9 mouse cellular contexts compared by ENCODE assay signal in the genomic region with DNA sequence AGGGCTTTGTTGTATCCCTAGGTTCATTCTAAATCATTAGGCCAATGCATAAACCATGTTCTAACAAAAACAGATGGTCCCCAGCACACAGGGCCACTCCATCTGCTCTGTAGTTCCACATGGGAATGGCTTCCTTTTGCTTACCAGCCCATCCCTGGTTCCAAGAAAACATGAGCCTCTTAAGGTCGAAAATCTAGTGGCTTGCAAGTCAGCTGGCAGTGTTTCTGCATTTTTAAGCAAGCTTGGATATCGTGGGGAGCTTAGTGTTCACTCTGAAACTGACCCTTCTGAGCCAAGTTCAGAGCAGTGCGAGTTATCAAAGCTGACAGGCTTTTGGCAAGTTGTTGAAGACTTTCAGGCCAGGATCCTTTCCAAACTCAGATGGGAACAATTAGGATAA.
A peak's percentile ranks its signal among the peaks of the same experiment; 100 is the strongest.
DNase-seq lines count a peak whose midpoint lies in the region; ATAC-seq lines count a peak whose summit lies in the region.
"Had no signal": no experiment of that assay in that cellular context is flagged by ENCODE, and none has a peak within 500 bp of the region (broad histone marks: within the 10 kb centered on the region; RNA-seq: fewer than 3 reads in every experiment).

No protein-coding gene starts in this region.

- 32% methylated on average over 3 of the region's 3 CpGs for WGBS in intestine, embryonic 16.5 days
- 19% methylated on average over 3 of the region's 3 CpGs for WGBS in limb, embryonic 11.5 days
- 29% methylated on average over 3 of the region's 3 CpGs for WGBS in stomach, embryonic 16.5 days

- no peak overlapping the region for H3K4me3 ChIP-seq in intestine, embryonic 16.5 days (ENCODE audit: low read length)
- no peak overlapping the region for H3K4me3 ChIP-seq in limb, embryonic 11.5 days (ENCODE audit: low read depth, low read length)
- H3K4me3 ChIP-seq in stomach, embryonic 16.5 days (replicated peaks; ENCODE audit: low read length) = no peak overlapping the region
- H3K4me3 ChIP-seq: limb, embryonic 12.5 days had no signal

- peak; percentile 80 for ATAC-seq in intestine, embryonic 16.5 days
- ATAC-seq in limb, embryonic 11.5 days (ENCODE audit: insufficient number of reproducible peaks, low FRiP score, low TSS enrichment, low read depth) = no peak
- peak; percentile 86 for ATAC-seq in stomach, embryonic 16.5 days (ENCODE audit: insufficient read depth, low FRiP score)

- no peak overlapping the region for H3K9ac ChIP-seq in intestine, embryonic 16.5 days (ENCODE audit: low read depth, low read length)
- no peak overlapping the region for H3K9ac ChIP-seq in limb, embryonic 11.5 days (ENCODE audit: low read length)
- no peak overlapping the region for H3K9ac ChIP-seq in stomach, embryonic 16.5 days (ENCODE audit: low read length)
- H3K9ac ChIP-seq: limb, embryonic 12.5 days had no signal

- H3K27me3 ChIP-seq in intestine, embryonic 16.5 days (replicated peaks; ENCODE audit: control insufficient read depth, insufficient read depth, low read length) = no peaks in the 10 kb centered on the region
- no peaks in the 10 kb centered on the region for H3K27me3 ChIP-seq in limb, embryonic 11.5 days (ENCODE audit: control insufficient read depth, insufficient read depth, low read length)
- no peaks in the 10 kb centered on the region for H3K27me3 ChIP-seq in stomach, embryonic 16.5 days (ENCODE audit: control insufficient read depth, insufficient read depth, low read length)
- H3K27me3 ChIP-seq: limb, embryonic 12.5 days had no signal

- DNase-seq in 3T3-L1 (ENCODE audit: low read depth, low spot score) = peak; percentile 97
- peak; percentile 34 for DNase-seq in brain, embryonic 18.5 days (ENCODE audit: low read depth, low spot score)
- peak; percentile 5 to 25 for DNase-seq in gastrocnemius, adult 8-10 months (ENCODE audit: low spot score in 2 of 2)
- DNase-seq in limb, embryonic 11.5 days (ENCODE audit: low spot score) = peak; percentile 37
- no peak for DNase-seq in spleen, postnatal 14 days (ENCODE audit: low spot score in 2 of 2)
- DNase-seq in thymus, postnatal 25 days = no peak

- no peak overlapping the region for H3K27ac ChIP-seq in intestine, embryonic 16.5 days (ENCODE audit: low read length)
- no peak overlapping the region; the same call in 1 of the 2 replicates for H3K27ac ChIP-seq in limb, embryonic 11.5 days (replicated peaks; ENCODE audit: low read depth, low read length)
- H3K27ac ChIP-seq in stomach, embryonic 16.5 days (ENCODE audit: low read length) = no peak overlapping the region
- H3K27ac ChIP-seq: limb, embryonic 12.5 days had no signal

- no peaks in the 10 kb centered on the region for H3K9me3 ChIP-seq in intestine, embryonic 16.5 days (ENCODE audit: control insufficient read depth, low read length)
- H3K9me3 ChIP-seq in limb, embryonic 11.5 days (ENCODE audit: control insufficient read depth, low read length) = no peaks in the 10 kb centered on the region
- no peaks in the 10 kb centered on the region for H3K9me3 ChIP-seq in stomach, embryonic 16.5 days (replicated peaks; ENCODE audit: control insufficient read depth, low read length)
- H3K9me3 ChIP-seq: limb, embryonic 12.5 days had no signal

- no peak overlapping the region for H3K4me2 ChIP-seq in intestine, embryonic 16.5 days (ENCODE audit: low read depth, low read length)
- H3K4me2 ChIP-seq in limb, embryonic 11.5 days (ENCODE audit: low read depth, severe bottlenecking) = no peak overlapping the region
- no peak overlapping the region for H3K4me2 ChIP-seq in stomach, embryonic 16.5 days (ENCODE audit: low read depth, low read length)
- H3K4me2 ChIP-seq: limb, embryonic 12.5 days had no signal

- H3K36me3 ChIP-seq in intestine, embryonic 16.5 days (ENCODE audit: control insufficient read depth, insufficient read depth, low read length) = no peaks in the 10 kb centered on the region
- no peaks in the 10 kb centered on the region for H3K36me3 ChIP-seq in limb, embryonic 11.5 days (ENCODE audit: control insufficient read depth, insufficient read depth, low read length)
- H3K36me3 ChIP-seq in stomach, embryonic 16.5 days (ENCODE audit: control insufficient read depth, insufficient read depth, low read length) = no peaks in the 10 kb centered on the region
- H3K36me3 ChIP-seq: limb, embryonic 12.5 days had no signal

- no peaks in the 10 kb centered on the region for H3K4me1 ChIP-seq in intestine, embryonic 16.5 days (ENCODE audit: control insufficient read depth, insufficient read depth, low read length)
- H3K4me1 ChIP-seq in limb, embryonic 11.5 days (ENCODE audit: control insufficient read depth, insufficient read depth, low read length) = no peaks in the 10 kb centered on the region
- H3K4me1 ChIP-seq in stomach, embryonic 16.5 days (ENCODE audit: control insufficient read depth, insufficient read depth, low read length) = 0 out of 2 replicates have a peak, but pooled peaks cover 3% of the 10 kb centered on the region

Comparison
In these comparisons a context has a peak if more than half of its experiments do, and no peak if none do; other contexts are left out.
1. DNase-seq: peak in 3T3-L1 (single experiment), brain, embryonic 18.5 days (single experiment), gastrocnemius, adult 8-10 months (2 of 2) and limb, embryonic 11.5 days (single experiment); none in spleen, postnatal 14 days (0 of 2) and thymus, postnatal 25 days (single experiment).